Mouse (Mus musculus): ENCODE data around the gene Frmd7. TPM values are rescaled to one million over a fixed set of nuclear protein-coding genes. Genes with fewer than 3 reads are reported as not detected.
A peak's percentile ranks its signal among the peaks of the same experiment; 100 is the strongest.

Gene Frmd7
- polyA plus RNA-seq, 1 experiment from 2014 or later, result not detected

DNA sequence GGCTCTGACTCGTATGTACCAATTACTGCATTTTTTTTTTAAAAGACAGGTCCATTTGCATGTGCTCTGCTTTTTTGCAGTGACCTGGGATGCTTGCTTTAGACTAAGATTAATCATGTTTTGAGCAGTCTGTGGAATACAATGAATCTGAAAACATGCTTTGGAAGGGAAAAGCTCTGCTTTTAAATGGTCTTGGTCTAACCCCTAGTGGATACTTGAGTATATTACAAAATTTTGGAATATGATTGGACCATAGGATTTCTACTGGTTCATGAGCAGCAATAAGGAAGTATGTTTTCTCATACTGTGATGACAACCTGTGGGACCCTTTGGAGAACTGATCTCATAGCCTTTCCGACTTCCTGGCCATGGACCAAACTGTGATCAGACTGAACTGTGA, 54.5 kb downstream of the Frmd7 start:
- Histone ChIP-seq H3K27ac (no peak overlapping the region), H3K4me2 (ENCODE audit: low read length) (no peak overlapping the region), H3K4me3 (replicated peaks; ENCODE audit: low read depth, low read length) (no peak overlapping the region), H3K36me3 (ENCODE audit: insufficient read depth, low read length) (no peaks in the 10 kb centered on the region), H3K9ac (ENCODE audit: low read depth, low read length) (no peak overlapping the region), H3K27me3 (ENCODE audit: insufficient read depth, low read length) (no peaks in the 10 kb centered on the region), H3K9me3 (replicated peaks; ENCODE audit: low read length) (no peaks in the 10 kb centered on the region), H3K4me1 (replicated peaks; ENCODE audit: insufficient read depth, low read length) (no peaks in the 10 kb centered on the region)
- DNase-seq (ENCODE audit: low spot score), result peak; percentile 37
- no peak for ATAC-seq (replicated peaks; ENCODE audit: low FRiP score, low read depth)
- TF ChIP-seq CTCF (IDR thresholded peaks at IDR 0.05; ENCODE audit: low read depth), result peak; percentile 52
- WGBS, result 71% methylated on average over 2 of the region's 2 CpGs

DNA sequence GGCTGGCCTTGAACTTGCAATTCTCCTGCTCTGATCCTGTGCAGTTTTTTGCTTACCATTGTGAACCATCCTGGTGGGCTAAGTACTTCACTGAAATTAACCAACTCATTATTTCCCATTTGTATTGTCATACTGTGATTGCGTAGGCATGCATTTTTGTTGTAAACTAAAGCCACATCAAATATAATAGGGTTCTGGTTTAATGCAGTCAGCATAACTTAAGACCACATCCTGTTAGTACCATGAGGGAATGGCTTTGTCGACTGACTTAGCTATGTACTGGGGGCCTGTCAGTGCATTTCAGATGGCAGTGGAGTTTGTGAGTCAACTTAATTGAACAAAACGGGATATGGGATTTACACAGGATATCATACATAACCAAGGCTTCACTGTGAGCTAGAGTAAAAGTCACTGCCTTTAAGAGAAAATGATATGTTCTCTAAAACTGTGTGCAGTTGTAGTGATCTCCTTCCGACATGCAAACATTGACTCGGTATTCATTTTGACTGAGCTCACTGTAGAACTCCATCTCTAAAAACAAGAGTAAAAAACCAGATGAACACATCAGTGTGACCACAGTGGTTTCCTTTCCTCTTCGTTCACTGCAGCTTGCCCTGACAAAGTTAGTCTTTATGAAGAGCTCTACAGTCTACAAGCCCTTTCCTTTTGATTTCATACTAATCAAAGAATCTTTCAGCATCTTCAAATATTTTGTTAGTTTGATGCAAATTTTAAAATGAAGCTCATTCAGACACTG, 68.1 kb downstream of the Frmd7 start:
- H3K9ac ChIP-seq (ENCODE audit: low read depth, low read length), result no peak overlapping the region
- DNase-seq (ENCODE audit: low spot score), result no peak
- no peak overlapping the region for H3K4me3 ChIP-seq (replicated peaks; ENCODE audit: low read depth, low read length)
- no peak overlapping the region for H3K27ac ChIP-seq
- 81% methylated on average over 6 of the region's 6 CpGs for WGBS
- ATAC-seq (replicated peaks; ENCODE audit: low FRiP score, low read depth), result no peak
- no peak overlapping the region for H3K4me2 ChIP-seq (ENCODE audit: low read length)
- TF ChIP-seq CTCF (IDR thresholded peaks at IDR 0.05; ENCODE audit: low read depth), result no peak
- no peaks in the 10 kb centered on the region for H3K9me3 ChIP-seq (replicated peaks; ENCODE audit: low read length)
- no peaks in the 10 kb centered on the region for H3K4me1 ChIP-seq (replicated peaks; ENCODE audit: insufficient read depth, low read length)
- H3K27me3 ChIP-seq (ENCODE audit: insufficient read depth, low read length), result no peaks in the 10 kb centered on the region
- H3K36me3 ChIP-seq (ENCODE audit: insufficient read depth, low read length), result no peaks in the 10 kb centered on the region

DNA sequence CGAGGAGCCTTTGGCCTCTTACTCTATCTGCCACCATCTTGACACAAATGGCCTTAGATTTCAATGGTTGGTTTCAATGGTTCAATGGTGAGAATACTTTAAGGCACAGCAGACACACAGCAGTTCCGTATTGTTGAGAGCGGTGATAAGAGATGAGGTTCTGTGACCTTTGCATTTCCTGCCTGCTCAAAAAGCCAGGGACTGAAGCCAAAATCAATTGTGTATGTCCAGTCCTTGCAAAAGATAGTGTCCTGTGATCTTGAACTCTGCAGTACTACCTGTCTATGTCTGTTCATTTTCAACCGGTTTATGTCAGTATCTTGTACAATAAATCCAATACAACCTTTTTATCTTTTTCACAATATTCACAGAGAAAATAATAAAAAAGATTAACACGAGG, 77.8 kb downstream of the Frmd7 start:
- Histone ChIP-seq H3K4me3 (replicated peaks; ENCODE audit: low read depth, low read length) (no peak overlapping the region), H3K9me3 (replicated peaks; ENCODE audit: low read length) (no peaks in the 10 kb centered on the region), H3K4me1 (replicated peaks; ENCODE audit: insufficient read depth, low read length) (no peaks in the 10 kb centered on the region), H3K27me3 (ENCODE audit: insufficient read depth, low read length) (no peaks in the 10 kb centered on the region), H3K36me3 (ENCODE audit: insufficient read depth, low read length) (no peaks in the 10 kb centered on the region), H3K27ac (no peak overlapping the region), H3K9ac (ENCODE audit: low read depth, low read length) (no peak overlapping the region), H3K4me2 (ENCODE audit: low read length) (no peak overlapping the region)
- 65% methylated on average over 5 of the region's 5 CpGs for WGBS
- TF ChIP-seq CTCF (IDR thresholded peaks at IDR 0.05; ENCODE audit: low read depth), result no peak
- ATAC-seq (replicated peaks; ENCODE audit: low FRiP score, low read depth), result no peak
- no peak for DNase-seq (ENCODE audit: low spot score)

DNA sequence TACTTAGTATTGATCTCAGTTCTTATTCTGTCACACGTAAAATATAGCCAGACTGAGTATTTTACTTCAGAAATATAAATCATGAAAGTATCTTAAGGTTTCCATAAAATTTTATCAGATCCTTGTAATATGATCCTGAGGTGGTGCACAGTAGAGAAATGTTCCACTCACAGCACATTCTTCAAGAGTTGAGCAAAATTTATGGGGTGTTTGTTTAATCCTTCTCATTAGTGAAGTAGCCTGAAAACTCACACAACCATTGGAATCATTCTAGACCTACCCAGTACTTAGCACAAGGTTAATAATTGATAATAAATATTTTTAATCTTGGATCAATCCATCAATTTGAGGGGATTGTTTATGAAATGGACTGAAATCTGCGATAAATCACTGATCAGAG, 78.7 kb downstream of the Frmd7 start:
- H3K4me3 ChIP-seq (replicated peaks; ENCODE audit: low read depth, low read length), result no peak overlapping the region
- H3K9ac ChIP-seq (ENCODE audit: low read depth, low read length), result no peak overlapping the region
- 38% methylated on average over 2 of the region's 2 CpGs for WGBS
- H3K4me1 ChIP-seq (replicated peaks; ENCODE audit: insufficient read depth, low read length), result no peaks in the 10 kb centered on the region
- H3K27ac ChIP-seq, result no peak overlapping the region
- H3K9me3 ChIP-seq (replicated peaks; ENCODE audit: low read length), result no peaks in the 10 kb centered on the region
- no peak for TF ChIP-seq CTCF (IDR thresholded peaks at IDR 0.05; ENCODE audit: low read depth)
- DNase-seq (ENCODE audit: low spot score), result peak; percentile 21
- no peaks in the 10 kb centered on the region for H3K27me3 ChIP-seq (ENCODE audit: insufficient read depth, low read length)
- no peaks in the 10 kb centered on the region for H3K36me3 ChIP-seq (ENCODE audit: insufficient read depth, low read length)
- no peak for ATAC-seq (replicated peaks; ENCODE audit: low FRiP score, low read depth)
- no peak overlapping the region for H3K4me2 ChIP-seq (ENCODE audit: low read length)

DNA sequence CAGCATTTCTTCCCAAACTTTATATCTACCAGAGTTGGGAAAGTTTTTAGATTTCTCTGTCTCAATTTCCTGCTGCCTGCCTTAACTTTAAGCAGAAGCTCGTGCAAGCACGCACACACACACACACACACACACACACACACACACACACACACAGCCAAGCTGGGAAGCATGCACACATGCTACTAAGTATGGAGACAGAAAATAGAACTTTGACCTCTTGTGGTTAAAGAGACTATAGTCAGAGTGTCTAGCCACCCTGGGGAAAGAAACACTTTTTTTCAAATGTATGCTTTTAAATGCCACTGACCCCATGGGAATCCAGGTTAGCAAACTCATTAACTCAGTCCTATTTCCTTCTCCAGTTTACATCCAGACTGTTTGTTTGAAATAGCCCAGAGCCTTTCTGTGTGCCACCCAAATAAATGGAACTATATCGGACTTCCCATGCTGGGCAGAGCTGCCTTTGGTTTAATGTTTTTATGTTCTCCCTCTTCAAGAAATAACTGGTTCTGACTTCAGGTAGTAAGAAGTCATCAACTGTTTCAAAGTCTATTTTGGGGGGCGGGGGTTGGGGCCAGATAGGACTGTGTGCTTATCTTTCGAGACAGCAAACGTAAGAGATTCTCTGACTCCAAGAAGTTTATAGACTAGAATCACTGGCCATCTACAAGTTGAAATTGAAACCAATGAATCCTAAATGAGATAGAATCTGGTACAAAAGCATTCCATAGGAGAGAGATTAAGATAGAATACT, 91.9 kb downstream of the Frmd7 start:
- TF ChIP-seq CTCF (IDR thresholded peaks at IDR 0.05; ENCODE audit: low read depth), result no peak
- WGBS, result 76% methylated on average over 6 of the region's 6 CpGs

More for the DNA sequence above, 91.9 kb downstream of the Frmd7 start:
- no peaks in the 10 kb centered on the region for H3K36me3 ChIP-seq (ENCODE audit: insufficient read depth, low read length)
- no peaks in the 10 kb centered on the region for H3K4me1 ChIP-seq (replicated peaks; ENCODE audit: insufficient read depth, low read length)
- no peak for ATAC-seq (replicated peaks; ENCODE audit: low FRiP score, low read depth)
- no peak for DNase-seq (ENCODE audit: low spot score)
- H3K4me2 ChIP-seq (ENCODE audit: low read length), result no peak overlapping the region
- H3K9ac ChIP-seq (ENCODE audit: low read depth, low read length), result no peak overlapping the region
- no peaks in the 10 kb centered on the region for H3K9me3 ChIP-seq (replicated peaks; ENCODE audit: low read length)
- H3K4me3 ChIP-seq (replicated peaks; ENCODE audit: low read depth, low read length), result no peak overlapping the region
- no peak overlapping the region for H3K27ac ChIP-seq
- H3K27me3 ChIP-seq (ENCODE audit: insufficient read depth, low read length), result no peaks in the 10 kb centered on the region

Other genes with a start within 250 kb of the Frmd7 start
- gene Stk26, start 101.7 kb downstream of the Frmd7 start, polyA plus RNA-seq (2015; fragmentation: Nextera tagmentation; extraction: Ambion mirVana), result 4.3 and 4.8 TPM in 2 replicates
- gene Rap2c, start 75.3 kb upstream of the Frmd7 start, polyA plus RNA-seq (2015; fragmentation: Nextera tagmentation; extraction: Ambion mirVana), result 13.0 and 13.3 TPM in 2 replicates

All from kidney, postnatal 0 days (tissue).